Mouse (Mus musculus): ENCODE results near the gene Pcgf6. TPM values are rescaled to one million over a fixed set of nuclear protein-coding genes. Genes with fewer than 3 reads are reported as not detected.
A peak's percentile ranks its signal among the peaks of the same experiment; 100 is the strongest.

Pcgf6 gene
- total RNA-seq, 2 experiments from 2014 or later: 2.4 to 3.1 TPM

DNA sequence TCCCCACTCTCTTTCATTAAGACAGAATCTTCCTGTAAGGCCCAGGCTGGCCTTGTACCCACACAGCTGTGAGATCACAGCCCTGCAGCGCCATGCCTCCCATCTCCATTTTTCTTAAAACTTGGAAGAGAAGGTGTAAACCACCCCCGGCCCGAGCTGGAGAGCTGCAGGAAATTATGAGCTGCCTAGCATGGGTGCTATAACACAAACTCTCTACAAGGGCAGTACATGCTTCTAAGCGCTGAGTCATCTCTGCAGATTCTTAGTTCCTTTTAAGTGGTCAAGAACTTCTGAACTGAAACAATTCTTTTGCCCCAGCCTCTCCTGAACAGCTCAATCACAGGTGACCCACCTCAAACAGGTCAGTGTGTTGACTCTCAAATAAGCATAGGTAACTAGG is 15.8 kb downstream of the Pcgf6 start:
- DNase-seq: no peak

DNA sequence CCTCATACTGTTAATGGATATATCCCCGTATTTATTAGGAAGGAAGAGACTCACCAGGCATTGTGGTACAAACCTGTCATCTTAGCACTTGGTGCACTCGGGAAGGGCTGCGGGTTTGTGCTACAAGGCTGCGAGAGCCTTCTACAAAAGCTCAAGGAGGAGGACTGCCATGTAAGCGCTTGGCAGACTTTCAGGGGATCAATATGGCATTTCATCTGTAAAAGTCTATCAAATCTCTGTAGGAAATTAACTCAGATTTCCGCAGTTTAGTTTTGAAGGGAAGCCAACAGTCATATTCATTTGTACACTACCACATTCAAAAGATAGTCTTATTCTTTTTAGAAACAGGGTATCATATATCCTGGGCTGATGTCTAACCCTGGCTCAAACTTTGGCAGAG is 18.9 kb downstream of the Pcgf6 start:
- intact Hi-C loops (cut with DNase I; ENCODE audit: low total_unique reads): no loop called here
- DNase-seq: no peak

More for the DNA sequence above, 15.8 kb downstream of the Pcgf6 start:
- intact Hi-C loops (cut with DNase I; ENCODE audit: low total_unique reads): no loop called here

GRCm38 (mm10) chr19:47029796-47030195 is 20.9 kb downstream of the Pcgf6 start:
- intact Hi-C loops (cut with DNase I; ENCODE audit: low total_unique reads): no loop called here
- DNase-seq: no peak

DNA sequence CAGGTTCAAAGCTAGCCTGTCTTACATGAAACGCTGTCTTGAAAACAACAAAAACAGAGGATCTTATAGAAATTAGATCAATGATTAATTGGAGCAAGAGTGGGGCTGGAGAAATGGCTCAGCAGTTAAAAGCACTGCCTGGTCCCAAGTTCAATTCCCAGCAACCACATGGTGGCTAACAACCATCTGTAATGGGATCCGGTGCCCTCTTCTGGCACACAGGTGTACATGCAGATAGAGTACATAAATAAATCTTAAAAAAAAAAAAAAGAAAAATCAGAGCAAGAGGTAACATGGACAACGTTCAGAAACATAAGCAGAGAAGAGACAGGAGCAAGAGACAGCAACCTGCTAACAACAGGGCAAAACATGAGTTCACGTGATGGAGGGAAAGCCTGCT is 24.2 kb downstream of the Pcgf6 start:
- intact Hi-C loops (cut with DNase I; ENCODE audit: low total_unique reads): no loop called here
- DNase-seq: no peak

GRCm38 (mm10) chr19:47024954-47025353 is 25.8 kb downstream of the Pcgf6 start:
- no peak for DNase-seq
- intact Hi-C loops (cut with DNase I; ENCODE audit: low total_unique reads): no loop called here

DNA sequence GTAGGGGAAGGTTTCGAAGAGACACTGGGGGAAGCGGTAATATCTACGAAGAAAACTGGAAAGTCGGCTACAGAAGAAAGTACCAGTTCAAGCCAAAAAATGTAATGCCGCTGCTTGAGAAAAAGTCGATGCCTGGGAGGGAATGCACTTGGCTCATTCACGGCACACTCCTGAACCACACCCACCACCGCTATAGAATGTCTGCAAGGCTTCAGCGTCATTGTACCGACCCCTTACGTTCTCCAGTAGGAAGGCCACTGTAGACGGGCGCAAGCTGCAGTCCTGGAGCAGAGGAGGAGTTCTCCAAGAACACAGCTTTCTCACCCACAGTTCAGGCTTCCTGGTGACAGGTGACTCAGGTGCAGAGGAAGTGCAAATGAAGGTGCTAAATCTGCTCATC is 27.2 kb downstream of the Pcgf6 start:
- no peak for DNase-seq
- intact Hi-C loops (cut with DNase I; ENCODE audit: low total_unique reads): no loop called here

- DNase-seq: no peak
- intact Hi-C loops (cut with DNase I; ENCODE audit: low total_unique reads): no loop called here
Observed at GRCm38 (mm10) chr19:47022709-47023108, 28.0 kb downstream of the Pcgf6 start.

DNA sequence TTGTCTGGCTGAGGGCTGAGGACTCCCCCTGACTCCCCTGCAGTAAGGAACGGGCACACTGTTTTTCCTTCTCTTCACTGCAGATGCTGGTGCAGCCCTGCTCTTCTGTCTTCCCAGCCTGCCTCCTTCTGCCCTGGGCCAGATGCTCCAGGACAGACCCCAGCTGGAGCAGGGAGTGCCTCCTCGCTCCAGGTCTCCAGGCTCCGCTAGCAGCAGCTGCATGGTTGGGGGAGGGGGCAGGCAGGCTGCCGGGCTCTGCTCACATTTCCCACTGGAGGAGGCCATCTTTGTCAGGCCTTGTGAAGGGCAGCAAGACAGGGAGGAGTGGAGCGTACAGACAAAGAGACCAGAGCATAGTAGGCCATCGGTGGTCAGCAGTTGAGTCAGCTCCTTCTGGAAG is 31.4 kb downstream of the Pcgf6 start:
- intact Hi-C loops (cut with DNase I; ENCODE audit: low total_unique reads): no loop called here
- no peak for DNase-seq

GRCm38 (mm10) chr19:47018330-47018729 is 32.4 kb downstream of the Pcgf6 start:
- intact Hi-C loops (cut with DNase I; ENCODE audit: low total_unique reads): no loop called here
- no peak for DNase-seq

DNA sequence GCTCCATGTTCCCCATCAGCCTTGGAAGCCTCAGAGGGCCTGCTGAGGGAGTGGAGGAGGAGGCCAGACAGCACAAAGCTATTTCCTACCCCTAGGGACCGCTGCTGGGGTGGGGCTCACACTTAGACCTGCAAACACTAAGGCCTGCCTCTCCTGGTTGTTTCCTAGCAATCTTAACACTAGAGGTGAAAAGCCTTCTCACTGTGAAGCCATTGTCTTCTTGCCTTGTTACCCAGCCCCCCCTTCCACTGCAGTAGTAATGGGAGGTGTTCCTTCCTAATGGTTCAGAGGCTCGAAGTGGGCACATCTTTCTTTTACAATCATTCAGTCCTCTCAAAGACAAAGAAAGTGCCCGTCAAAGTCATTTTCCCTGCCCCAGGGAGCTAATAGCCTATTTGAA is 32.9 kb downstream of the Pcgf6 start:
- intact Hi-C loops (cut with DNase I; ENCODE audit: low total_unique reads): no loop called here
- no peak for DNase-seq

GRCm38 (mm10) chr19:47016487-47016886 is 34.2 kb downstream of the Pcgf6 start:
- intact Hi-C loops (cut with DNase I; ENCODE audit: low total_unique reads): no loop called here
- peak; percentile 80 for DNase-seq

DNA sequence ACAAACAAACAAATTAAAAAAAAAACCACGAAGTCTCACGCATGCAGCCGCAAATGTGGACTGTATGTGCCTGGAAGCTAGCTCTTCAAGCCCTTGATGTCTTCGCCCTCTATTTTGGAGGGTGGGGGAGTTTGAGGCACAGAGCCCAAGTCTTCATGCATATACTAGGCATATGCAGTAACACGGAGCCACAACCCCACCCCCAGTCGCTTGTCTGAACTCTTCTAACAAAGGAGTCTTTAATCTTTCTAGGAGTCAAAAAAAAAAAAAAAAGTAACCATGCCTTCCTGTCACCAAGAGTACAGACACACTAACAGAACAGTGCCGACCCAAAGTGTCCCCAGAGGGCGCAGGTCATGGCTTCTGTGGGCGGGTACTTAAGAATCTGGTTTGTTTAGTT is 34.7 kb downstream of the Pcgf6 start:
- intact Hi-C loops (cut with DNase I; ENCODE audit: low total_unique reads): no loop called here
- no peak for DNase-seq

GRCm38 (mm10) chr19:47015396-47015795 is 35.3 kb downstream of the Pcgf6 start:
- intact Hi-C loops (cut with DNase I; ENCODE audit: low total_unique reads): no loop called here
- DNase-seq: no peak

- peak; percentile 19 for DNase-seq
- intact Hi-C loops (cut with DNase I; ENCODE audit: low total_unique reads): no loop called here
Observed at GRCm38 (mm10) chr19:47014447-47015381, 36.0 kb downstream of the Pcgf6 start, which contains the start of the genes Ina and Nt5c2. Gene Ina, plus strand, starts transcription at chr19:47014698. Gene Nt5c2, minus strand, starts transcription at chr19:47015153.

DNA sequence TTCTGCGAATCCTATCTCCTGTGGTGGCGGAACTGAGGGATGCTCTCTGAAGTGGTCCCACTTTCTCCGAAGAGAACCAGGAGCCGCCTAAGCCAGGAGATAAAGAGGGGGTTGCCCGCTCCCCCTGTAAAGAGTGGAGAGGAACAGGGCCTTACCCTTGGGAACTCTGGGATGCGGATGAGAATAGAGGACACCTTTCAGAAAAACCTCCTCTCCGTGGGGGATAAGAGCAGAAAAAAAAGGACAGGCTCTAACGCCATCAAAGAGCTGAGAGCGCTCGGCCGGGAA is 36.6 kb downstream of the Pcgf6 start:
- intact Hi-C loops (cut with DNase I; ENCODE audit: low total_unique reads): no loop called here
- no peak for DNase-seq

DNA sequence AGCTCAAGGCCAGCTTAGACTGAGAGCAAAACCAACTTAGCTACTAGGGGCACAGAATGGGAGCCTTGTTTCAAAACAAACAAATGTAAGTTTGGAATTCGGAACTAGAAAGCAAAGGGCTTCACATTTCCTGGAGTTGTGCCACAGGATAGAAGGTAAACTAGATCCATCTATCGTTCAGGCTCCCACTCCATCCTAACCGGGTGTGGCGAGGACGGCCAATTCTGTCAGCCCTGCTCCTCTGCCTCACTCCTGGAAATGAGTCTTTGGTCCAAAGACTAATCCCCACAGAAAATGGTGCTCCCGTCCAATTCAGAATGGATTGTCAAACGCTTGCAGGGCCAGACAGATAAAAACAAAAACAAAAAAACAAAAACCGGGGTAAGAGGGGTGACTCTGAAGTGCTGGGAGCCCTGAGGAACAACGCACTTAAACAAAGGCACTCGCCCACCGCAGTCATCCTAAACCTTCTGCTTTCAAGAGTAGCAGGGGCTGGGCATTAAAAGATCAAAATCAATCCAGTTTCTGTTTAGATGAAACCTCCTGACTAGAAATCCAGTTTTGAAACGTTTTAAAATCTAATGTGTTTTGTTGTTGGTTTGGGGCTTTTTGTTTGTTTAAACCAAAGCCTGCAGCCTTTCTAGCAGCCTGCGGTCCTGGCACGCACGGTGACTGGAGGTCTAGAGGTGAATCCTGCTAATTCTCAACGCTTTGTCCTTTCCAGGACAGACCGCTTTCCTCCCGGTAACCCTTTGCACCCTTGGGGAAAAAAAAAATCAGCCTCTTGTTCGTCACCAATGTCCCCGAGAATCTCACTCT is 37.2 kb downstream of the Pcgf6 start:
- no peak for DNase-seq
- intact Hi-C loops (cut with DNase I; ENCODE audit: low total_unique reads): no loop called here

GRCm38 (mm10) chr19:47012521-47013130 is 38.1 kb downstream of the Pcgf6 start:
- no peak for DNase-seq
- intact Hi-C loops (cut with DNase I; ENCODE audit: low total_unique reads): no loop called here

DNA sequence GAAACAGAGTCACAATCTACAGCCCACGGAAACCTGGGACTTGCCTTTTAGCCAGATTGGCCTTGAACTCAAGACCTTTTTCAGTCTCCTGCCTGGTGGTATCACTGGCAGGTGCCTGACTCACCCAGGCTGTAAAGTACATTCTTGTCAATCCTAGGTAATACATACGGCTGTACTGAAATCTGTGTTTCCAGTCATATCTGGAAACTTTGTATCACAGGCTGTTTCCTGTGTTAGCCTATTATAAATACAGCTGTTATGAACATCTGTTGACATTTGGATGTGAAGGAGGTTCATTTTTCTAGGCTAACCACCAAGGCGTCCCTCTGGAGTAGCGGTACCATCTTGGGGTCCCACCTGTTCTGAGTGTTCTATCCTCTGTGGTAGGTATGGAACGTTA is 40.8 kb downstream of the Pcgf6 start:
- intact Hi-C loops (cut with DNase I; ENCODE audit: low total_unique reads): no loop called here
- no peak for DNase-seq

- intact Hi-C loops (cut with DNase I; ENCODE audit: low total_unique reads): no loop called here
- no peak for DNase-seq
Observed at GRCm38 (mm10) chr19:47009420-47009819, 41.3 kb downstream of the Pcgf6 start.

DNA sequence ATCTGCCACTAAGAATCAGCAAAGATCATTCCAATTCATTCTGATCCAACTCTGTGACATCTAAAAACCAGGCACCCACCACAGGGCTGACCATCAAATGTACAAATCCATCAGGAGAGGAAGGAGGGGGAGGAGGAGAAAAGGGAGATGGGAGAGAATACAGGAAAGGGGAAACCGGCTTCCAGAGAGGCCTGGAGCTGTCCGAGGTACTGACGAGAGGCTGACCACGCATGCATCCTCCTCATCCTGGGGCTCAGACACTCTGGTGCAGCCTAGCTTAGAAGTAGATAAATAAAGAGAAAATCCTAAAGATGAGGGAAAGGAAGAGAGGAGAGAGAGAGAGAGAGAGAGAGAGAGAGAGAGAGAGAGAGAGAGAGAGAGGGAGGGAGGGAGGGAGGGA is 44.4 kb downstream of the Pcgf6 start:
- peak; percentile 64 for DNase-seq
- intact Hi-C loops (cut with DNase I; ENCODE audit: low total_unique reads): no loop called here

Data from gastrocnemius, postnatal 14 days (tissue).